Mouse (Mus musculus) layer of hippocampus, adult 18-20 months (tissue): ENCODE results near the gene Stxbp5l. TPM values are rescaled to one million over a fixed set of nuclear protein-coding genes. Genes with fewer than 3 reads are reported as not detected.
"Not testable (repeated sequence)": the region's sequence is repeated elsewhere in the genome, so short reads cannot be mapped to it uniquely, and the experiment has no call there.

Source experiments
- DNase-seq, 2 experiments: peaks; one replicate each; pipeline ENCODE4 v3.0.0; 2022; ENCODE audit warnings: low spot score in 2 of 2
- long read RNA-seq: library from polyadenylated mRNA; stranded (forward); transcript quantifications from one replicate; pipeline ENCODE4 v2.0.0, GENCODE M21; 2021
- total RNA-seq, 2 experiments: library from RNA; stranded (reverse); gene quantifications; 2 replicates each; pipeline ENCODE4 v1.2.3; 2021

Gene Stxbp5l
- total RNA-seq, result 100 to 1,000 TPM; 119 to 132 TPM
- long read RNA-seq, full-length matches to known transcripts, result 10 of 24 reads
- long read RNA-seq, partial matches to known transcripts, result 7 of 24 reads
- long read RNA-seq, other reads (novel, unspliced or antisense), result 7 of 24 reads

GRCm38 (mm10) chr16:37384821-37385344 lies at the start of gene Stxbp5l:
Gene Stxbp5l (minus strand): TSS chr16:37384962.
- peak; percentile 97 to 98 for DNase-seq

- peak in 1 of 2 experiments; percentile 25 for DNase-seq
Measured at GRCm38 (mm10) chr16:37433418-37434204, 48.8 kb upstream of the Stxbp5l start.

GRCm38 (mm10) chr16:37425434-37425833 lies 40.7 kb upstream of the Stxbp5l start:
- no peak for DNase-seq

- DNase-seq, result no peak
Measured at GRCm38 (mm10) chr16:37422874-37423273, 38.1 kb upstream of the Stxbp5l start.

- no peak for DNase-seq
Measured at GRCm38 (mm10) chr16:37421851-37422250, 37.1 kb upstream of the Stxbp5l start.

GRCm38 (mm10) chr16:37420512-37420911 lies 35.8 kb upstream of the Stxbp5l start:
- DNase-seq, result no peak

- peak in 1 of 2 experiments; percentile 44 for DNase-seq
Measured at GRCm38 (mm10) chr16:37405536-37405935, 20.8 kb upstream of the Stxbp5l start.

- DNase-seq, result no peak
Measured at GRCm38 (mm10) chr16:37404922-37405321, 20.2 kb upstream of the Stxbp5l start.

DNA sequence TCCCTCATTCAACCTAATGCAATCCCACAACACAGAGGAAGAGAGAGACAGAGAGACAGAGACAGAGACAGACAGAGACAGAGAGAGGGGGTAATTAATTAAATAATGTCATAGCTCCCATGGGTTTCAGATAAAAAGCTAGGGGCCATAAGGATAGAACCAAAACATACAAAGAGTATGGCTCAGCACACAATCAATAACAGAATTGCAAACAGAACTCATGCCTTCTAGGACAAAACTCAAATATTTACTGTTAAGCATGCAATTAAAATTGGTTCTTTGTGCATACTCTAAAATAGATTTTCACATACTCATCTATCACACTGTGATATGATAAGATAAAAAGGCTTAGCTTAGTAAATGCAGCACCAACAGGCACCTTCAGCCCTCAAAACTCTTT lies 5.2 kb upstream of the Stxbp5l start:
- DNase-seq, result no peak

DNA sequence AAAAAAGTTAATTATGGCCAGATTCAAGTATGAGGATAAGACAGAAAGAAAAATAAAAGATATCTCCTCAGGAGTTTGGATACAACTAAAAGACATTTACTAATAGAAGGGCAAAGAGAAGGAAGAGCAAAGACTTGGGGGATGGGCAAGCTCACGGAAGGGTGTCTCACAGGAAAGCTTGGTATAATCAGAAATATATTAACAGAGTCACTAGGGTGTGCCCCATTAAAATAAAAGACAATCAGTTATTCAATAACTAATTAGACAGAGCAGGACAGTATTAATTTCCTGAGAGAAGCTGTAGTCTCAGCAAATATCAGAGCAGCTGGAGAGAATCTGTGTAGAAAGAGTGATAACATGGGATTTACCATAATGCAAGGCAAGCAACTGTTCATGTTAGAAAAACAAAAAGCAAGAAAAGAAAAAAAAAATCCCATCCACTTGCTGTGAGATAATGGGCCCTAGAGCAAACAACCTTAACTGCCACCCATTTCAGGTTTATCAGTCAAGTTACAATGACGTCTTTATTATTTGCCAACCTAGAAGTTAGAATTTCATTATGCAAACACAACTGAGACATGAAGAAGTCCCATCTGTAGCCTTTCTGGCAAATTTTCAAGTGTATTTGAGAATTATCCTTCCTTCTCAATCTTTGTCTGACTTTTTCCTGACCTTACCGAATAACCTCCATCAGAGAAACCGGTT lies 4.6 kb upstream of the Stxbp5l start:
- DNase-seq, result no peak

GRCm38 (mm10) chr16:37384369-37384768 lies 393 bp downstream of the Stxbp5l start:
- DNase-seq, result peak; percentile 63 to 71

DNA sequence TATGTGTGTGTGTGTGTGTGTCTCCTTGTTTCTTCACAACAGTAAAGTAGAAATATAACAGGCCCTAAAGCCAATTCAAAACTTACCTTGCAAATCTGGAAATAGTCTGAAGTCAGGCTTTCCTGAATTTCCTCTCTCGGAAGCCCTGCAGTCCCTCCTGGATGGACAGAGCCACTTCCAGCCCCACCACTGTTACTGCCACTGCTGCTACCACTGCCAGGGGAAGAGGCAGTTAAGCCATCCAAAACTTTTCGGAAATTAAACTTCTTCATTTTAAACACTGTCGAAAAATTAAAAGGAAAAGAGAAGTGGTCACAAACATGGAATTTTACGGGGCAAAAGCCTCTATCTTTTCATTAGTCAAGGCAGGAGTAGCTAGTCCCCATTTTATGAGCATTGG lies 1.3 kb downstream of the Stxbp5l start:
- DNase-seq, result no peak

- no peak for DNase-seq
Measured at GRCm38 (mm10) chr16:37372716-37373115, 12.0 kb downstream of the Stxbp5l start.

GRCm38 (mm10) chr16:37367426-37367825 lies 17.3 kb downstream of the Stxbp5l start:
- DNase-seq, result no peak

GRCm38 (mm10) chr16:37363958-37364357 lies 20.8 kb downstream of the Stxbp5l start:
- DNase-seq, result no peak

GRCm38 (mm10) chr16:37355621-37356020 lies 29.1 kb downstream of the Stxbp5l start:
- no peak for DNase-seq

DNA sequence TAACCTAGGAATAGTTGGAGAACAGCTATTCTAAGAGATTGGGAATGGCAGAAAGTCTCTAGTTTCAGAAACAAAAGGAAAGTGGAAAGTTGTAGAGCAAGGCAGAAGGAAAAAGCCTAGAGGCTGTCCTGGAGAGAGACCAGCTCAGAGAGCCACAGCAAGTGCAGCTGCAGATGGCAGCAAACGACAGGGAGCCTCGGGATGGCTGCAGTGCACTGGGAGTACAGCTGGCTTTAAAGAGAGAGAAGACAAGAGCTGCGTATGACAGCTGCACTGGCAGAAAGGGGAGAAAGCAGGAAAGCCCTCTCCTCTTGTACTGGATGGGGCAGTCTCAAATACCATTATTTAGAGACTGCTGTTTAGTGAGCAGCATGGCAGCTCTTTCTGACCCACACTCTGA lies 37.7 kb downstream of the Stxbp5l start:
- no peak for DNase-seq

DNA sequence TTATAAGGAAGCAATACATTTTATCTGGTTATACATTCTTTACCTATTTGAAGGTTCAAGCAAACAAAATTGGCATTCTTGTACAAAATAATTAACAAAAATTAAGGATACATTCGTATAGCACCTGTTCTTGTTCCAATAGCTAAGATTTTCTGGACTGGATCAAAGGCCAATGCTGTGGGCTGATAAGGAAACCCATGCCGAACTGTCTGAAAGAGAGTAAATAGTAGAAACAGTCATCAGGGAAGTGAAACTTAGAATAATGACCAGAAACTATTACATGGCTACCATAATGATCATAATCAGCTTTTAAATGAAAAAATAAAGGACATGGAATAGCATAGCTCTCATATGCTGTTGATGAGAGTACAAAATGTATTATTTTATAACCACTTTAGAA lies 39.8 kb downstream of the Stxbp5l start:
- no peak for DNase-seq

- not testable (repeated sequence) for DNase-seq
Measured at GRCm38 (mm10) chr16:37341446-37341845, 43.3 kb downstream of the Stxbp5l start.

DNA sequence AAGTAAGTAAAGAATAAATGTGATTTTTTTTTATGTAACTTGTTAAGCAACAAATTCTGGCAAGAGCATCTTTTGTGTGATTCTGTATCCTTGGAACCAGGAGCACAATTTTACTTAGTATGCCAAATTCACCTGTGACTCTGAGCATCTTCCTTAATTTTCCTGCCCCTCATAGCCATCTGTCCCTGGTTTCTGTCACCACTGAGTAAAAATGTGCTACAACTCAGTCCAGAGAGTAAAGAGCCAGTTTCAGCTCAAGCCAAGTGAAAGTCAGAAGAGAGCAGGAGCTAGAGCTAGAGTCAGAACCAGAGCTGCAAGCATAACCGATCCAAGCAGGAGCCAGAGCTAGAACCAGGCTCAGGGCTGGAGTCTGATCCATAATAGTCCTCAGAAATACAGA lies 46.6 kb downstream of the Stxbp5l start:
- DNase-seq, result no peak

DNA sequence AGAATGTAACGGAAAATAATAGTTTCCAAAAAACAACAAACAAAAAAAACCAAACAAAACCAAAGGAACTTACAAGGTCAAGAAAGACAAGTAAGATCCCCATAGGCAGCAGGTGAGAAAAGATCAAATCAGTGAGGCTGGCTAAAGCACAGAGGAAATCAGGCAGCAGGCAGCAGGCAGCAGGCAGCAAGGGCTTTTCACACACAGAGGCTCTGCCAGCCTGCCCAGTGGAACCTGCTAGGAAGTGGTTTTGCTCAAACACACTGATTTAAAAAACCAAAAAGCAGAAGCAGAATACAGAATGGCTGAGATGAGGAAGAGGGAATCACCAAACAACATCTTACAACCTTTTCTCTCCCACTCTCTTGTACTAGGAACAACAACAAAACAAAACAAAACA lies 47.2 kb downstream of the Stxbp5l start:
- DNase-seq, result no peak

GRCm38 (mm10) chr16:37304441-37304840 lies 80.3 kb downstream of the Stxbp5l start:
- no peak for DNase-seq
